Mouse (Mus musculus) liver, embryonic 14.5 days (tissue): ENCODE measurements around the gene Gm10226. TPM values are rescaled to one million over a fixed set of nuclear protein-coding genes. Genes with fewer than 3 reads are reported as not detected.

Source experiments
- ATAC-seq: fragments of 200-750 bp; cut with Nextera tagmentation; 2 replicates; pipeline ENCODE4 v1.8.0; 2017; ENCODE audit warnings: moderate number of reproducible peaks, mild to moderate bottlenecking, moderate library complexity; ENCODE audit not compliant: insufficient read depth
- DNase-seq, 3 experiments: peaks; one replicate each; pipeline ENCODE4 v3.0.0-alpha.2; 2012 to 2013; ENCODE audit warnings: low read depth in 3 of 3, low spot score in 3 of 3
- H3K27ac ChIP-seq: fragments of 300-500 bp; sonication (generic); 2 replicates; pipeline ENCODE4 v1.5.1; 2014; ENCODE audit warnings: moderate library complexity, mild to moderate bottlenecking, control low read depth, inconsistent platforms
- H3K27me3 ChIP-seq: fragments of 300-500 bp; sonication (generic); 2 replicates; pipeline ENCODE4 v1.6.1; 2014; ENCODE audit warnings: mild to moderate bottlenecking, low read length, moderate library complexity; ENCODE audit not compliant: control insufficient read depth, insufficient read depth
- H3K36me3 ChIP-seq: fragments of 300-500 bp; sonication (generic); replicated peaks from 2 replicates; pipeline ENCODE4 v1.6.1; 2014; ENCODE audit warnings: low read depth; ENCODE audit not compliant: control insufficient read depth, insufficient read depth
- H3K4me1 ChIP-seq, 2 experiments: fragments of 200-500 bp in 1 of 2; fragments of 300-500 bp in 1 of 2; sonication (generic) in 1 of 2; replicated peaks; 2 replicates each; pipeline ENCODE4 v1.6.1; 2012 to 2014; ENCODE audit warnings: antibody characterized with exemption in 1 of 2, inconsistent platforms in 1 of 2, low read length in 1 of 2; ENCODE audit not compliant: control insufficient read depth in 2 of 2, insufficient read depth in 2 of 2
- H3K4me2 ChIP-seq: fragments of 300-500 bp; sonication (generic); 2 replicates; pipeline ENCODE4 v1.6.1; 2014; ENCODE audit warnings: low read depth, mild to moderate bottlenecking, control low read depth, moderate library complexity
- H3K4me3 ChIP-seq, 2 experiments: fragments of 200-500 bp in 1 of 2; fragments of 300-500 bp in 1 of 2; sonication (generic) in 1 of 2; 2 replicates each; pipeline ENCODE4 v1.5.1; 2012 to 2014; ENCODE audit warnings: low read depth in 2 of 2, low read length in 2 of 2, mild to moderate bottlenecking in 2 of 2, control low read depth in 1 of 2, inconsistent platforms in 1 of 2, moderate library complexity in 1 of 2; ENCODE audit not compliant: insufficient read depth in 1 of 2
- H3K9ac ChIP-seq: fragments of 300-500 bp; sonication (generic); replicated peaks from 2 replicates; pipeline ENCODE4 v1.6.1; 2014; ENCODE audit warnings: mild to moderate bottlenecking, control low read depth, moderate library complexity
- H3K9me3 ChIP-seq: fragments of 300-500 bp; sonication (generic); 2 replicates; pipeline ENCODE4 v1.6.1; 2016; ENCODE audit warnings: low read length, mixed read lengths; ENCODE audit not compliant: control insufficient read depth
- CTCF ChIP-seq: IDR thresholded peaks from 2 replicates; pipeline ENCODE4 v1.5.1; 2016; ENCODE audit warnings: antibody characterized with exemption, low read depth, control low read depth
- EP300 ChIP-seq: IDR thresholded peaks from 2 replicates; pipeline ENCODE4 v1.6.1; 2016; ENCODE audit warnings: antibody characterized with exemption, low read depth
- WGBS: fragments of 180-500 bp; shearing (Covaris S2); extraction: QIAGEN DNeasy Blood & Tissue Kit; methylation state at CpG from one replicate; pipeline ENCODE4 v1.1.7; 2014; ENCODE audit not compliant: insufficient replicate concordance; 5-methylcytosine and 5-hydroxymethylcytosine counted together
- polyA plus RNA-seq, 2 experiments: library from polyadenylated mRNA; depleted of rRNA in 1 of 2; stranded (reverse) in 1 of 2; unstranded in 1 of 2; fragments of >200 nt; fragmentation: Nextera tagmentation in 1 of 2; extraction: Ambion mirVana in 1 of 2; gene quantifications; 2 replicates each; pipeline versions ENCODE4 v1.2.1 to v1.2.3; 2012 to 2014

Gm10226 gene
- polyA plus RNA-seq, 2 experiments, result 2.3 to 5.0 TPM

GRCm38 (mm10) chr17:21733529-21734031, 41.9 kb downstream of the Gm10226 start:
- WGBS, result under 1% methylated on average over 27 of the region's 27 CpGs
- H3K9ac ChIP-seq, result peak overlapping the region; percentile 89

More at GRCm38 (mm10) chr17:21733529-21734031, 41.9 kb downstream of the Gm10226 start:
- H3K4me2 ChIP-seq, result peak overlapping the region; percentile 78
- H3K27me3 ChIP-seq, result no peaks in the 10 kb centered on the region
- H3K36me3 ChIP-seq, result no peaks in the 10 kb centered on the region; the same call in 1 of the 2 replicates
- H3K27ac ChIP-seq, result peak overlapping the region; percentile 39
- H3K4me1 ChIP-seq, result peaks cover 4 to 12% of the 10 kb centered on the region in 2 experiments; a peak in 3 of 4 replicates
- peak overlapping the region; percentile 89 to 96 for H3K4me3 ChIP-seq
- TF ChIP-seq CTCF (peak; percentile 29; the same call in 1 of the 2 replicates), EP300 (0 out of 2 replicates have a peak, but pooled peaks have one; percentile 18)
- ATAC-seq (peak; percentile 99), DNase-seq (peak; percentile 57 to 63 (median 58))
- no peaks in the 10 kb centered on the region for H3K9me3 ChIP-seq

Other genes starting within 250 kb of the Gm10226 start
- gene Zfp51, start 241.5 kb upstream of the Gm10226 start, polyA plus RNA-seq (2012; rRNA removed), result 1.3 and 2.3 TPM in 2 replicates
- gene Zfp51, start 241.5 kb upstream of the Gm10226 start, polyA plus RNA-seq (2014; fragmentation: Nextera tagmentation; extraction: Ambion mirVana), result 6.9 TPM in 2 replicates
- 0.68 and 1.4 TPM in 2 replicates for gene Zfp53, start 202.9 kb upstream of the Gm10226 start, polyA plus RNA-seq (2012; rRNA removed)
- gene Zfp53, start 202.9 kb upstream of the Gm10226 start, polyA plus RNA-seq (2014; fragmentation: Nextera tagmentation; extraction: Ambion mirVana), result 2.5 and 2.6 TPM in 2 replicates
- gene Zfp52, start 156.3 kb upstream of the Gm10226 start, polyA plus RNA-seq (2012; rRNA removed), result 0.28 and 0.50 TPM in 2 replicates
- 0.48 and 0.51 TPM in 2 replicates for gene Zfp52, start 156.3 kb upstream of the Gm10226 start, polyA plus RNA-seq (2014; fragmentation: Nextera tagmentation; extraction: Ambion mirVana)
- 2.0 and 3.6 TPM in 2 replicates for gene Zfp948, start 124.9 kb upstream of the Gm10226 start, polyA plus RNA-seq (2012; rRNA removed)
- gene Zfp948, start 124.9 kb upstream of the Gm10226 start, polyA plus RNA-seq (2014; fragmentation: Nextera tagmentation; extraction: Ambion mirVana), result 6.3 and 7.6 TPM in 2 replicates
- gene Zfp983, start 41.2 kb upstream of the Gm10226 start, polyA plus RNA-seq (2012; rRNA removed), result 0.38 and 0.78 TPM in 2 replicates
- 1.3 and 1.4 TPM in 2 replicates for gene Zfp983, start 41.2 kb upstream of the Gm10226 start, polyA plus RNA-seq (2014; fragmentation: Nextera tagmentation; extraction: Ambion mirVana)
- gene Zfp760, start 15.9 kb downstream of the Gm10226 start, polyA plus RNA-seq (2012; rRNA removed), result 2.0 and 4.1 TPM in 2 replicates
- gene Zfp760, start 15.9 kb downstream of the Gm10226 start, polyA plus RNA-seq (2014; fragmentation: Nextera tagmentation; extraction: Ambion mirVana), result 4.0 and 4.1 TPM in 2 replicates
- gene Zfp229, start 38.9 kb downstream of the Gm10226 start, polyA plus RNA-seq (2012; rRNA removed), result 0.71 and 1.1 TPM in 2 replicates
- 1.1 and 1.6 TPM in 2 replicates for gene Zfp229, start 38.9 kb downstream of the Gm10226 start, polyA plus RNA-seq (2014; fragmentation: Nextera tagmentation; extraction: Ambion mirVana)
- 0.31 and 0.64 TPM in 2 replicates for gene Zfp820, start 153.9 kb downstream of the Gm10226 start, polyA plus RNA-seq (2012; rRNA removed)
- 1.6 and 1.7 TPM in 2 replicates for gene Zfp820, start 153.9 kb downstream of the Gm10226 start, polyA plus RNA-seq (2014; fragmentation: Nextera tagmentation; extraction: Ambion mirVana)
- gene Zfp995, start 218.1 kb downstream of the Gm10226 start, polyA plus RNA-seq (2012; rRNA removed), result 0.36 and 0.69 TPM in 2 replicates
- gene Zfp995, start 218.1 kb downstream of the Gm10226 start, polyA plus RNA-seq (2014; fragmentation: Nextera tagmentation; extraction: Ambion mirVana), result 0.92 and 1.9 TPM in 2 replicates